Mouse (Mus musculus): ENCODE results near the gene P4ha2. TPM values are rescaled to one million over a fixed set of nuclear protein-coding genes. Genes with fewer than 3 reads are reported as not detected.

Gene P4ha2
- polyA plus RNA-seq, 1 experiment from 2014 or later: 8.3 TPM

DNA sequence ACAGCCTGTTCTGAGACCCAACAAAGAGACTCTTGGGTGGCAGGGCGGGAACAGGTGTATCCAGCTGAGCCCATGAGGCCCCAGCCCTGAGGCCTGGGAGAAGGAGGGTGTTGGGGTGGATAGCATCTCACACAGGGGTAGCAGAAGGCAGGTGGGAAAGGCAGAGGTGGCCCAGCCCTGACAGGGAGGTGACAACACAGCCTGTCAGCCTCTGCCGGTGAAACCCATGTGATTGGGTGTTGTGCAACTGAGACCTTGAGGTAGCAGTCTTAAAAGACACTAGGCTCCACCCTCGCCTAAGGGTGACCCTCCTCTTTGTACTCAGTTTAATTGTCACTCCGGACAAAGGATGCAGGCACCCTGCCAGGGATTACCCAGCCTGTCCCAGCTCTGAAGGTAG lies 26.6 kb upstream of the P4ha2 start:
- Histone ChIP-seq H3K4me2 (replicated peaks; ENCODE audit: low read depth) (no peak overlapping the region), H3K27ac (ENCODE audit: low read depth, low read length) (no peak overlapping the region), H3K4me1 (replicated peaks; ENCODE audit: control insufficient read depth, insufficient read depth, low read length) (no peaks in the 10 kb centered on the region), H3K9ac (ENCODE audit: low read depth, low read length) (no peak overlapping the region), H3K36me3 (ENCODE audit: control insufficient read depth, insufficient read depth) (no peaks in the 10 kb centered on the region), H3K9me3 (ENCODE audit: control insufficient read depth) (no peaks in the 10 kb centered on the region), H3K27me3 (replicated peaks; ENCODE audit: control insufficient read depth, insufficient read depth, low read length) (0 out of 2 replicates have a peak, but pooled peaks cover 10% of the 10 kb centered on the region), H3K4me3 (ENCODE audit: low read depth, low read length) (no peak overlapping the region)
- 36% methylated on average over 4 of the region's 4 CpGs for WGBS
- peak; percentile 29; the same call in 1 of the 2 replicates for ATAC-seq
- TF ChIP-seq CTCF (IDR thresholded peaks at IDR 0.05; ENCODE audit: low read depth): no peak

DNA sequence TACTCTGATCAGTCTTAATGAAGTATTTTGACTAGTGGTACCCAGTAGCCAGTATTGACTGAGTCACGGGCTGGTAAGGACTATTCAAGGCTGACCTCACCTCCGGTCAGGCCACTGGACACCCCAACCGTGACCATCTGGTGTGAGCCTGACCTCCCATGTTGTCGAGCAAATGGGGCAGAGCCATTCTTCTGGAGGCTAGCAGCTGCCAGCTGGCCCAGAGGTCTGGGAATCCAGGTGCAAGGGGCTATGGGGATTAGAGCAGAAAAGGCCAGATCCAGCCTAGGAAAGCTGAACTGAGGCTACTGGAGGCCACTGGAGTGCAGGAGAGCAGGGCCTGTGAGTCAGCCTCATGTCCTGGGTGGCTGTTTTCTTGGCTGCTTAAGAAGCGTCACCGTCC lies 24.5 kb upstream of the P4ha2 start:
- no peaks in the 10 kb centered on the region for H3K4me1 ChIP-seq (replicated peaks; ENCODE audit: control insufficient read depth, insufficient read depth, low read length)
- H3K4me3 ChIP-seq (ENCODE audit: low read depth, low read length): no peak overlapping the region
- no peak overlapping the region for H3K4me2 ChIP-seq (replicated peaks; ENCODE audit: low read depth)
- 88% methylated on average over 6 of the region's 6 CpGs for WGBS
- H3K27me3 ChIP-seq (replicated peaks; ENCODE audit: control insufficient read depth, insufficient read depth, low read length): 0 out of 2 replicates have a peak, but pooled peaks cover 5% of the 10 kb centered on the region
- no peak overlapping the region for H3K27ac ChIP-seq (ENCODE audit: low read depth, low read length)
- TF ChIP-seq CTCF (IDR thresholded peaks at IDR 0.05; ENCODE audit: low read depth): no peak
- H3K9ac ChIP-seq (ENCODE audit: low read depth, low read length): no peak overlapping the region
- no peaks in the 10 kb centered on the region for H3K9me3 ChIP-seq (ENCODE audit: control insufficient read depth)
- no peaks in the 10 kb centered on the region for H3K36me3 ChIP-seq (ENCODE audit: control insufficient read depth, insufficient read depth)
- no peak for ATAC-seq

DNA sequence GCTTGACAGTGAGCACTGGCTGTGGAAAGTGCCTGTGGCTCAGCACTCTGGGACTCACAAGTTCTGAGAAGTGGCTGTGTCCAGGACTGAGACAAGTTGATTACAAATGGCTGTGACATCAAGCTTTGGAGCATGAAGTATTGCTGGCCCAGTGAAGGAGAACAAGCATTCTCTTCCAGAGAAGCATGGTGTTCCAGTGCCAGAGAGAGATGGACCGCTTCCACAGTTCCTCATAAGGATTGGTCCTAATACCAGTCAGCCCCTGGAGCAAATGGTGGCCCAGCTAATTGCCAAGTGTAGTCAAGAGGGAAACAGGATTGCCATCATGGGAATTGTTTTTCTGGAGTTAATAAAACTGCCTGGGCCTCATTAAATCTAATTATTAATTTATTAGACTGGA lies 23.8 kb upstream of the P4ha2 start:
- no peaks in the 10 kb centered on the region for H3K9me3 ChIP-seq (ENCODE audit: control insufficient read depth)
- H3K4me2 ChIP-seq (replicated peaks; ENCODE audit: low read depth): no peak overlapping the region
- no peaks in the 10 kb centered on the region for H3K4me1 ChIP-seq (replicated peaks; ENCODE audit: control insufficient read depth, insufficient read depth, low read length)
- no peak overlapping the region for H3K4me3 ChIP-seq (ENCODE audit: low read depth, low read length)
- H3K9ac ChIP-seq (ENCODE audit: low read depth, low read length): no peak overlapping the region
- no peak for ATAC-seq
- H3K27ac ChIP-seq (ENCODE audit: low read depth, low read length): no peak overlapping the region
- no peaks in the 10 kb centered on the region for H3K27me3 ChIP-seq (replicated peaks; ENCODE audit: control insufficient read depth, insufficient read depth, low read length)
- no peak for TF ChIP-seq CTCF (IDR thresholded peaks at IDR 0.05; ENCODE audit: low read depth)
- 97% methylated on average over 1 of the region's 1 CpGs for WGBS
- no peaks in the 10 kb centered on the region for H3K36me3 ChIP-seq (ENCODE audit: control insufficient read depth, insufficient read depth)

DNA sequence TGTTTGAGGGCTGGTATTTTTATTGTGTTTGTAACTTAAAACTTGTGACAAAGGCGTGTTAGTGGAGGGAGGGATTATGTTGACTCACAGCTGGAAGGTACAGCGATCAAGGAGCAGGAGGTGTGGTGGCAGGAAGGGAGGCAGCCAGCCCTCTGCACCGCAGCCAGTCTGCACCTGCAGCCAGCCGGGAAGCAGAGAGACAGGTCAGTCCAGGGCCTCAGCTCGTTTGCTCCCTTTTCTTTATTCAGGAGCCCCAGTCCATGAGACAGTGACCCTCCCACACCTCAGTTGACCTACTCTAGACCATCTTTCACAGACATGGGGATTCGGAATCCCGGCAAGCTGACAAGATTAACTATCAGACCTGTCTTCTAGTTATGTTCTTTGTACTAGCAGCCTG lies 19.5 kb upstream of the P4ha2 start:
- no peaks in the 10 kb centered on the region for H3K9me3 ChIP-seq (ENCODE audit: control insufficient read depth)
- no peaks in the 10 kb centered on the region for H3K27me3 ChIP-seq (replicated peaks; ENCODE audit: control insufficient read depth, insufficient read depth, low read length)
- no peaks in the 10 kb centered on the region for H3K4me1 ChIP-seq (replicated peaks; ENCODE audit: control insufficient read depth, insufficient read depth, low read length)
- no peak overlapping the region for H3K9ac ChIP-seq (ENCODE audit: low read depth, low read length)
- 0 out of 2 replicates have a peak overlapping the region, but pooled peaks have one; percentile 21 for H3K27ac ChIP-seq (ENCODE audit: low read depth, low read length)
- WGBS: 27% methylated on average over 7 of the region's 7 CpGs
- H3K36me3 ChIP-seq (ENCODE audit: control insufficient read depth, insufficient read depth): no peaks in the 10 kb centered on the region
- H3K4me2 ChIP-seq (replicated peaks; ENCODE audit: low read depth): no peak overlapping the region
- peak; percentile 79 for ATAC-seq
- no peak for TF ChIP-seq CTCF (IDR thresholded peaks at IDR 0.05; ENCODE audit: low read depth)
- no peak overlapping the region for H3K4me3 ChIP-seq (ENCODE audit: low read depth, low read length)

DNA sequence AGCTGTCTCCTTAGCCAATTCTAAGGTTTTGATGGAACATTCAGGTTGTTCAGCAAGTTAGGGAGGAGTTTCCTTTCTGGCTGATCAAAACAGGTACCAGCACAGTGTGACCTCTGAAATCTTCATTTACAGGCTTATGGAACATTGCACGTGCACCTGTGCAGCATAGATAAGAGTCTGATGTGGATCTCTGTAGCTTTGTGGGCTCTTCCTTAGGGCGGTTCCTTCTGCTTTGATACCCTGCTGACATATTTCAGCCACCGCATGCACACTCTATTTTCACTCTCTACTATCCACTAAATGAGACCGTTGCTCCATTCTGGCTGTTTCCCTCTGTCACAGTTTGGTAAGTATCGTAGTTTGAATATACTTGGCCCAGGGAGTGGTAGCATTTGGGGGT lies 17.2 kb upstream of the P4ha2 start:
- H3K4me1 ChIP-seq (replicated peaks; ENCODE audit: control insufficient read depth, insufficient read depth, low read length): no peaks in the 10 kb centered on the region
- no peak overlapping the region for H3K27ac ChIP-seq (ENCODE audit: low read depth, low read length)
- H3K9me3 ChIP-seq (ENCODE audit: control insufficient read depth): no peaks in the 10 kb centered on the region
- TF ChIP-seq CTCF (IDR thresholded peaks at IDR 0.05; ENCODE audit: low read depth): no peak
- no peak overlapping the region for H3K4me3 ChIP-seq (ENCODE audit: low read depth, low read length)
- ATAC-seq: no peak
- WGBS: 86% methylated on average over 5 of the region's 5 CpGs
- no peak overlapping the region for H3K4me2 ChIP-seq (replicated peaks; ENCODE audit: low read depth)
- no peaks in the 10 kb centered on the region for H3K27me3 ChIP-seq (replicated peaks; ENCODE audit: control insufficient read depth, insufficient read depth, low read length)
- H3K36me3 ChIP-seq (ENCODE audit: control insufficient read depth, insufficient read depth): no peaks in the 10 kb centered on the region
- H3K9ac ChIP-seq (ENCODE audit: low read depth, low read length): no peak overlapping the region

DNA sequence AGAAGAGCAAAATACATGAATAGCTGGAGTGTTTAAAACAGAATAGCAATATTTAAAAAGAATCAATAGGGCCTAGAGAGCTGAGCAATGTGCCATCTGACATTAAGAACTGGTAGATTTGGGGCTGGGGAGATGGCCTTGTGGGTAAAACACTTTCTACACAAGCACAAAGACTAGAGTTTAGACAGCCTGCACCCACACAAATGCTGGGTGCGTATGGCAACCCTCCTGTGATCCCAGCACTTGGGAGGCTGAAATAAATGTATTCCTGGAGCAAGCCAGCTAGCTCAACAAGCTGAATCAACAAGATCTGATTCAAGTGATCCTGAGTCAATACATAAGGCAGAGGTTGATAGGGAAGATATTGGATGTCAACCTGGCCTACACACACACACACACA lies 14.9 kb upstream of the P4ha2 start:
- H3K4me3 ChIP-seq (ENCODE audit: low read depth, low read length): no peak overlapping the region
- H3K27me3 ChIP-seq (replicated peaks; ENCODE audit: control insufficient read depth, insufficient read depth, low read length): no peaks in the 10 kb centered on the region
- no peak for ATAC-seq
- 86% methylated on average over 1 of the region's 1 CpGs for WGBS
- H3K9me3 ChIP-seq (ENCODE audit: control insufficient read depth): no peaks in the 10 kb centered on the region
- H3K9ac ChIP-seq (ENCODE audit: low read depth, low read length): no peak overlapping the region
- no peak overlapping the region for H3K4me2 ChIP-seq (replicated peaks; ENCODE audit: low read depth)
- no peak overlapping the region for H3K27ac ChIP-seq (ENCODE audit: low read depth, low read length)
- no peaks in the 10 kb centered on the region for H3K4me1 ChIP-seq (replicated peaks; ENCODE audit: control insufficient read depth, insufficient read depth, low read length)
- no peaks in the 10 kb centered on the region for H3K36me3 ChIP-seq (ENCODE audit: control insufficient read depth, insufficient read depth)
- TF ChIP-seq CTCF (IDR thresholded peaks at IDR 0.05; ENCODE audit: low read depth): no peak

DNA sequence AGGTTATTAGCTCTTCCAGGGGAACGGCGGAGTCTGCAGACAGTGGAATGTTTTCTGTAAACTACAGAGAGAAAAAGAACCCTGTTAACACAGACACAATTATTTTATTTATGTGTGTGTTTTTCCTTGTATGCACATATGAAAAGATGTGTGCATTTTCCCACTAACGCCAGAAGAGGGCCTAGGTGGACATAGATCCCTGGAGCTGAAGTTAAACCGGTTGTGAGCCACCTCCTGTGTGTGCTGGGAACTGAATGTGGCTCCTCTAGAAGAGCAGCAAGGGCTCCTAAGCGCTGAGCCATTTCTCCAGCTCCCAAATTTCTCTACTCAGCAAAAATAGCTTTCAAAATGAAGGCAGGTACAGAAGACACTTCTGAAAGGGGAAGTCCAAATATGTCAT lies 14.1 kb upstream of the P4ha2 start:
- H3K9me3 ChIP-seq (ENCODE audit: control insufficient read depth): no peaks in the 10 kb centered on the region
- H3K27me3 ChIP-seq (replicated peaks; ENCODE audit: control insufficient read depth, insufficient read depth, low read length): no peaks in the 10 kb centered on the region
- TF ChIP-seq CTCF (IDR thresholded peaks at IDR 0.05; ENCODE audit: low read depth): peak; percentile 33
- no peak overlapping the region for H3K27ac ChIP-seq (ENCODE audit: low read depth, low read length)
- no peak overlapping the region for H3K9ac ChIP-seq (ENCODE audit: low read depth, low read length)
- no peaks in the 10 kb centered on the region for H3K36me3 ChIP-seq (ENCODE audit: control insufficient read depth, insufficient read depth)
- no peaks in the 10 kb centered on the region for H3K4me1 ChIP-seq (replicated peaks; ENCODE audit: control insufficient read depth, insufficient read depth, low read length)
- no peak overlapping the region for H3K4me2 ChIP-seq (replicated peaks; ENCODE audit: low read depth)
- no peak overlapping the region for H3K4me3 ChIP-seq (ENCODE audit: low read depth, low read length)
- no peak for ATAC-seq
- WGBS: 59% methylated on average over 5 of the region's 5 CpGs

Data from intestine, postnatal 0 days (tissue).